Mouse (Mus musculus): ENCODE results near the gene Borcs6. TPM values are rescaled to one million over a fixed set of nuclear protein-coding genes. Genes with fewer than 3 reads are reported as not detected.

Gene Borcs6
- total RNA-seq, 1 experiment from 2014 or later = 5.2 TPM

GRCm38 (mm10) chr11:69064259-69065133 lies 5.0 kb downstream of the Borcs6 start:
- ATAC-seq (replicated peaks in 1 of 2; ENCODE audit: insufficient read depth in 1 of 2, low FRiP score in 2 of 2, low TSS enrichment in 1 of 2, low read depth in 1 of 2, poor library complexity in 2 of 2, severe bottlenecking in 2 of 2) = no peak

GRCm38 (mm10) chr11:69065394-69065925 lies 5.9 kb downstream of the Borcs6 start:
- ATAC-seq (replicated peaks in 1 of 2; ENCODE audit: insufficient read depth in 1 of 2, low FRiP score in 2 of 2, low TSS enrichment in 1 of 2, low read depth in 1 of 2, poor library complexity in 2 of 2, severe bottlenecking in 2 of 2) = no peak

GRCm38 (mm10) chr11:69066163-69066861 lies 6.8 kb downstream of the Borcs6 start:
- ATAC-seq (replicated peaks in 1 of 2; ENCODE audit: insufficient read depth in 1 of 2, low FRiP score in 2 of 2, low TSS enrichment in 1 of 2, low read depth in 1 of 2, poor library complexity in 2 of 2, severe bottlenecking in 2 of 2) = peak; percentile 33; a peak in 1 of 4 replicates

- peak; percentile 12 to 33; a peak in 1 of 4 replicates for ATAC-seq (replicated peaks in 1 of 2; ENCODE audit: insufficient read depth in 1 of 2, low FRiP score in 2 of 2, low TSS enrichment in 1 of 2, low read depth in 1 of 2, poor library complexity in 2 of 2, severe bottlenecking in 2 of 2)
Observed at GRCm38 (mm10) chr11:69066956-69067355, 7.4 kb downstream of the Borcs6 start.

- ATAC-seq (replicated peaks in 1 of 2; ENCODE audit: insufficient read depth in 1 of 2, low FRiP score in 2 of 2, low TSS enrichment in 1 of 2, low read depth in 1 of 2, poor library complexity in 2 of 2, severe bottlenecking in 2 of 2) = no peak
Observed at GRCm38 (mm10) chr11:69067601-69068000, 8.1 kb downstream of the Borcs6 start.

- ATAC-seq (replicated peaks in 1 of 2; ENCODE audit: insufficient read depth in 1 of 2, low FRiP score in 2 of 2, low TSS enrichment in 1 of 2, low read depth in 1 of 2, poor library complexity in 2 of 2, severe bottlenecking in 2 of 2) = no peak
Observed at GRCm38 (mm10) chr11:69070093-69070492, 10.6 kb downstream of the Borcs6 start.

GRCm38 (mm10) chr11:69070590-69071222 lies 11.2 kb downstream of the Borcs6 start, which contains the start of gene Tmem107:
TSS of gene Tmem107 (plus strand) at chr11:69070806.
- peak; percentile 61 to 67 for ATAC-seq (replicated peaks in 1 of 2; ENCODE audit: insufficient read depth in 1 of 2, low FRiP score in 2 of 2, low TSS enrichment in 1 of 2, low read depth in 1 of 2, poor library complexity in 2 of 2, severe bottlenecking in 2 of 2)

GRCm38 (mm10) chr11:69071262-69071661 lies 11.7 kb downstream of the Borcs6 start:
- ATAC-seq (replicated peaks in 1 of 2; ENCODE audit: insufficient read depth in 1 of 2, low FRiP score in 2 of 2, low TSS enrichment in 1 of 2, low read depth in 1 of 2, poor library complexity in 2 of 2, severe bottlenecking in 2 of 2) = no peak

- ATAC-seq (replicated peaks in 1 of 2; ENCODE audit: insufficient read depth in 1 of 2, low FRiP score in 2 of 2, low TSS enrichment in 1 of 2, low read depth in 1 of 2, poor library complexity in 2 of 2, severe bottlenecking in 2 of 2) = no peak
Observed at GRCm38 (mm10) chr11:69072234-69072633, 12.7 kb downstream of the Borcs6 start.

GRCm38 (mm10) chr11:69072666-69073064 lies 13.1 kb downstream of the Borcs6 start:
- no peak for ATAC-seq (replicated peaks in 1 of 2; ENCODE audit: insufficient read depth in 1 of 2, low FRiP score in 2 of 2, low TSS enrichment in 1 of 2, low read depth in 1 of 2, poor library complexity in 2 of 2, severe bottlenecking in 2 of 2)

GRCm38 (mm10) chr11:69073065-69073888 lies 13.8 kb downstream of the Borcs6 start:
- ATAC-seq (replicated peaks in 1 of 2; ENCODE audit: insufficient read depth in 1 of 2, low FRiP score in 2 of 2, low TSS enrichment in 1 of 2, low read depth in 1 of 2, poor library complexity in 2 of 2, severe bottlenecking in 2 of 2) = peak; percentile 75 to 83

- ATAC-seq (replicated peaks in 1 of 2; ENCODE audit: insufficient read depth in 1 of 2, low FRiP score in 2 of 2, low TSS enrichment in 1 of 2, low read depth in 1 of 2, poor library complexity in 2 of 2, severe bottlenecking in 2 of 2) = peak in 1 of 2 experiments; percentile 14; a peak in 1 of 4 replicates
Observed at GRCm38 (mm10) chr11:69073951-69074775, 14.6 kb downstream of the Borcs6 start.

GRCm38 (mm10) chr11:69074776-69075069 lies 15.2 kb downstream of the Borcs6 start:
- no peak for ATAC-seq (replicated peaks in 1 of 2; ENCODE audit: insufficient read depth in 1 of 2, low FRiP score in 2 of 2, low TSS enrichment in 1 of 2, low read depth in 1 of 2, poor library complexity in 2 of 2, severe bottlenecking in 2 of 2)

GRCm38 (mm10) chr11:69075764-69076479 lies 16.4 kb downstream of the Borcs6 start:
- ATAC-seq (replicated peaks in 1 of 2; ENCODE audit: insufficient read depth in 1 of 2, low FRiP score in 2 of 2, low TSS enrichment in 1 of 2, low read depth in 1 of 2, poor library complexity in 2 of 2, severe bottlenecking in 2 of 2) = no peak

- ATAC-seq (replicated peaks in 1 of 2; ENCODE audit: insufficient read depth in 1 of 2, low FRiP score in 2 of 2, low TSS enrichment in 1 of 2, low read depth in 1 of 2, poor library complexity in 2 of 2, severe bottlenecking in 2 of 2) = no peak
Observed at GRCm38 (mm10) chr11:69076572-69076971, 17.1 kb downstream of the Borcs6 start.

GRCm38 (mm10) chr11:69077316-69077715 lies 17.8 kb downstream of the Borcs6 start:
- ATAC-seq (replicated peaks in 1 of 2; ENCODE audit: insufficient read depth in 1 of 2, low FRiP score in 2 of 2, low TSS enrichment in 1 of 2, low read depth in 1 of 2, poor library complexity in 2 of 2, severe bottlenecking in 2 of 2) = no peak

All from hematopoietic stem cell, adult 5-6 weeks (primary cell).